Mouse (Mus musculus) embryonic facial prominence, embryonic 12.5 days (tissue): Measurements from ENCODE around the gene Rnf181. TPM values are rescaled to one million over a fixed set of nuclear protein-coding genes. Genes with fewer than 3 reads are reported as not detected.

Source experiments
- ATAC-seq: fragments of 200-750 bp; cut with Nextera tagmentation; 2 replicates; pipeline ENCODE4 v1.8.0; 2017; ENCODE audit not compliant: insufficient number of reproducible peaks, insufficient read depth, low FRiP score, low TSS enrichment
- H3K27ac ChIP-seq: fragments of 300-500 bp; sonication (generic); 2 replicates; pipeline ENCODE4 v1.5.1; 2016; ENCODE audit warnings: mild to moderate bottlenecking
- H3K27me3 ChIP-seq: fragments of 300-500 bp; sonication (generic); 2 replicates; pipeline ENCODE4 v1.6.1; 2016; ENCODE audit warnings: mild to moderate bottlenecking, moderate library complexity
- H3K36me3 ChIP-seq: fragments of 300-500 bp; sonication (generic); 2 replicates; pipeline ENCODE4 v1.6.1; 2016; ENCODE audit warnings: mild to moderate bottlenecking
- H3K4me1 ChIP-seq: fragments of 300-500 bp; sonication (generic); 2 replicates; pipeline ENCODE4 v1.6.1; 2016
- H3K4me2 ChIP-seq: fragments of 300-500 bp; sonication (generic); replicated peaks from 2 replicates; pipeline ENCODE4 v1.6.1; 2016; ENCODE audit warnings: mild to moderate bottlenecking, moderate library complexity
- H3K4me3 ChIP-seq: fragments of 300-500 bp; sonication (generic); 2 replicates; pipeline ENCODE4 v1.5.1; 2016; ENCODE audit warnings: mild to moderate bottlenecking
- H3K9ac ChIP-seq: fragments of 300-500 bp; sonication (generic); 2 replicates; pipeline ENCODE4 v1.6.1; 2016; ENCODE audit warnings: mild to moderate bottlenecking, moderate library complexity
- H3K9me3 ChIP-seq: fragments of 300-500 bp; sonication (generic); 2 replicates; pipeline ENCODE4 v1.6.1; 2016; ENCODE audit warnings: mild to moderate bottlenecking, moderate library complexity
- WGBS: fragments of 180-500 bp; shearing (Covaris S2); methylation state at CpG from one replicate; pipeline ENCODE4 v1.1.7; 2016; 5-methylcytosine and 5-hydroxymethylcytosine counted together
- polyA plus RNA-seq: library from polyadenylated mRNA; unstranded; fragments of >200 nt; fragmentation: Nextera tagmentation; extraction: Ambion mirVana; gene quantifications from 2 replicates; pipeline ENCODE4 v1.2.1, GENCODE M21; 2016

Gene Rnf181
- polyA plus RNA-seq, 1 experiment from 2014 or later, result 88.0 TPM

- H3K4me2 ChIP-seq, result peak overlapping the region; percentile 94
- H3K4me3 ChIP-seq, result peak overlapping the region; percentile 89
- H3K27ac ChIP-seq, result no peak overlapping the region
- ATAC-seq, result no peak
- H3K9ac ChIP-seq, result peak overlapping the region; percentile 91; the same call in 1 of the 2 replicates
- peaks cover 13% of the 10 kb centered on the region for H3K36me3 ChIP-seq
- H3K4me1 ChIP-seq, result peaks cover 21% of the 10 kb centered on the region
- 52% methylated on average over 6 of the region's 6 CpGs for WGBS
- H3K9me3 ChIP-seq, result no peaks in the 10 kb centered on the region
- no peaks in the 10 kb centered on the region for H3K27me3 ChIP-seq
Observed at GRCm38 (mm10) chr6:72345633-72346032, 21.1 kb downstream of the Rnf181 start.

GRCm38 (mm10) chr6:72345074-72345567 is 21.6 kb downstream of the Rnf181 start, which contains the start of gene Usp39:
Gene Usp39, minus strand, starts transcription at chr6:72345184.
- H3K36me3 ChIP-seq, result peaks cover 9% of the 10 kb centered on the region
- no peaks in the 10 kb centered on the region for H3K27me3 ChIP-seq
- WGBS, result under 1% methylated on average over 30 of the region's 30 CpGs
- H3K4me2 ChIP-seq, result peak within 1 kb of the TSS; percentile 94
- peak within 1 kb of the TSS; percentile 89 for H3K4me3 ChIP-seq
- ATAC-seq, result peak; percentile 54
- peaks cover 21% of the 10 kb centered on the region for H3K4me1 ChIP-seq
- H3K9ac ChIP-seq, result peak within 1 kb of the TSS; percentile 91
- no peaks in the 10 kb centered on the region for H3K9me3 ChIP-seq
- no peak within 1 kb of the TSS for H3K27ac ChIP-seq

GRCm38 (mm10) chr6:72344396-72345073 is 22.2 kb downstream of the Rnf181 start:
- Histone ChIP-seq H3K9ac (peak overlapping the region; percentile 91), H3K4me3 (peak overlapping the region; percentile 89), H3K4me1 (peaks cover 21% of the 10 kb centered on the region), H3K36me3 (peaks cover 13% of the 10 kb centered on the region), H3K27ac (no peak overlapping the region), H3K4me2 (peak overlapping the region; percentile 94), H3K9me3 (no peaks in the 10 kb centered on the region), H3K27me3 (no peaks in the 10 kb centered on the region)
- under 1% methylated on average over 42 of the region's 42 CpGs for WGBS
- no peak for ATAC-seq

- WGBS, result 49% methylated on average over 2 of the region's 2 CpGs
- no peak overlapping the region for H3K4me2 ChIP-seq
- H3K27ac ChIP-seq, result no peak overlapping the region
- H3K9me3 ChIP-seq, result no peaks in the 10 kb centered on the region
- H3K4me3 ChIP-seq, result no peak overlapping the region
- peaks cover 41% of the 10 kb centered on the region for H3K36me3 ChIP-seq
- H3K4me1 ChIP-seq, result peaks cover 12% of the 10 kb centered on the region
- H3K9ac ChIP-seq, result no peak overlapping the region
- H3K27me3 ChIP-seq, result no peaks in the 10 kb centered on the region
- no peak for ATAC-seq
Observed at GRCm38 (mm10) chr6:72340481-72340880, 26.3 kb downstream of the Rnf181 start.

DNA sequence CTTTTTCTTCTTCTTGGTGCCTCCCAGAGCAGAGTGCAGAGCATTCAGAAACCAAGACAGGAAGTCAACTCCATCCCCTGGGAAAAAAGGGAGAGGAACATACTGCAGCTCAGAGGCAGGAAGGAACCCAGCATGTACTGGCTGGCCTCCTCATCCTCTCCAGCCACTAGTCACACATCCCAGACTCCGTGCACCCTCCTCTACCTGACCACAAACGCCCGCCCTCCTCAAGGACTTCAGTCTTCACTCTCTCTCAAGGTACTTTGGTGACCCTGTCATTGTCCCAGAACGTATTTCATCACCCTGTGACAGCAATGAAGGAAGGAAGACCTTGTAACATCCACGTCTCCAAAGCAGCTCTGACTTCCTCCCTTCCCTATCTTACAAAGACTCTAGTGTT is 33.6 kb downstream of the Rnf181 start:
- WGBS, result 68% methylated on average over 5 of the region's 5 CpGs
- ATAC-seq, result no peak
- H3K4me1 ChIP-seq, result no peaks in the 10 kb centered on the region
- no peak overlapping the region for H3K9ac ChIP-seq
- no peak overlapping the region for H3K27ac ChIP-seq
- H3K36me3 ChIP-seq, result peaks cover 84% of the 10 kb centered on the region
- no peaks in the 10 kb centered on the region for H3K27me3 ChIP-seq
- H3K4me2 ChIP-seq, result no peak overlapping the region
- no peaks in the 10 kb centered on the region for H3K9me3 ChIP-seq
- no peak overlapping the region for H3K4me3 ChIP-seq

- 86% methylated on average over 4 of the region's 4 CpGs for WGBS
Observed at GRCm38 (mm10) chr6:72330133-72330532, 36.6 kb downstream of the Rnf181 start.

DNA sequence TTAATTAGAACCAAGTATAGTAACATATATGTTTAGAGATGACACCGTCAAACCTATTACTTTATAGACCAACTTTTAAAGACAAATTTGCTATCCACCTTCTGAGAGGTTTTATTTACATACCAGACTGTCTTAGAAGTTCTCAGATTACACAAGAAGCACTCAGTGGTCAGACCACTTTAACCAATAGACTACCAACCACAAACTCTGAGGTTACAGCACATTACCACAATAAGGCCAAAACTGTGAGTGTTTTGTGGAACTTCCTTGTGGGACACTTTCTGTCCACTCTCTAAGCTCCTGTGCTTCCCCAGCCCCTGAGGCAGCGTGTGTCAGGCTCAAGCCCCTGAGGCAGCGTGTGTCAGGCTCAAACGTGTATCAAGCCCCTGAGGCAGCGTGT is 37.7 kb downstream of the Rnf181 start:
- H3K9me3 ChIP-seq, result no peaks in the 10 kb centered on the region
- no peak overlapping the region for H3K9ac ChIP-seq
- H3K27ac ChIP-seq, result no peak overlapping the region
- 90% methylated on average over 5 of the region's 5 CpGs for WGBS
- no peaks in the 10 kb centered on the region for H3K27me3 ChIP-seq
- H3K4me1 ChIP-seq, result no peaks in the 10 kb centered on the region
- no peak overlapping the region for H3K4me2 ChIP-seq
- no peak for ATAC-seq
- H3K36me3 ChIP-seq, result peaks cover 84% of the 10 kb centered on the region
- no peak overlapping the region for H3K4me3 ChIP-seq

More at GRCm38 (mm10) chr6:72330133-72330532, 36.6 kb downstream of the Rnf181 start:
- Histone ChIP-seq H3K4me1 (no peaks in the 10 kb centered on the region), H3K9ac (no peak overlapping the region), H3K4me3 (no peak overlapping the region), H3K36me3 (peaks cover 81% of the 10 kb centered on the region), H3K4me2 (no peak overlapping the region), H3K27ac (no peak overlapping the region), H3K9me3 (no peaks in the 10 kb centered on the region), H3K27me3 (no peaks in the 10 kb centered on the region)
- ATAC-seq, result no peak

- ATAC-seq, result no peak
- Histone ChIP-seq H3K27me3 (no peaks in the 10 kb centered on the region), H3K4me2 (no peak overlapping the region), H3K9ac (no peak overlapping the region), H3K4me1 (no peaks in the 10 kb centered on the region), H3K36me3 (peaks cover 88% of the 10 kb centered on the region), H3K4me3 (no peak overlapping the region), H3K9me3 (no peaks in the 10 kb centered on the region), H3K27ac (no peak overlapping the region)
- 73% methylated on average over 6 of the region's 6 CpGs for WGBS
Observed at GRCm38 (mm10) chr6:72326274-72326673, 40.5 kb downstream of the Rnf181 start.

- ATAC-seq, result no peak
- Histone ChIP-seq H3K27ac (no peak overlapping the region), H3K9me3 (no peaks in the 10 kb centered on the region), H3K27me3 (no peaks in the 10 kb centered on the region), H3K36me3 (peaks cover 88% of the 10 kb centered on the region), H3K9ac (no peak overlapping the region), H3K4me2 (no peak overlapping the region), H3K4me3 (no peak overlapping the region), H3K4me1 (no peaks in the 10 kb centered on the region)
- 91% methylated on average over 6 of the region's 6 CpGs for WGBS
Observed at GRCm38 (mm10) chr6:72323786-72324508, 42.8 kb downstream of the Rnf181 start.

- Histone ChIP-seq H3K4me1 (no peaks in the 10 kb centered on the region), H3K27ac (no peak overlapping the region), H3K4me2 (no peak overlapping the region), H3K9ac (no peak overlapping the region), H3K4me3 (no peak overlapping the region), H3K9me3 (no peaks in the 10 kb centered on the region), H3K27me3 (no peaks in the 10 kb centered on the region), H3K36me3 (peaks cover 89% of the 10 kb centered on the region)
- no peak for ATAC-seq
- WGBS, result 87% methylated on average over 3 of the region's 3 CpGs
Observed at GRCm38 (mm10) chr6:72322936-72323335, 43.8 kb downstream of the Rnf181 start.

GRCm38 (mm10) chr6:72319019-72319418 is 47.7 kb downstream of the Rnf181 start:
- ATAC-seq, result no peak
- peaks cover 67% of the 10 kb centered on the region for H3K36me3 ChIP-seq
- 83% methylated on average over 11 of the region's 11 CpGs for WGBS

DNA sequence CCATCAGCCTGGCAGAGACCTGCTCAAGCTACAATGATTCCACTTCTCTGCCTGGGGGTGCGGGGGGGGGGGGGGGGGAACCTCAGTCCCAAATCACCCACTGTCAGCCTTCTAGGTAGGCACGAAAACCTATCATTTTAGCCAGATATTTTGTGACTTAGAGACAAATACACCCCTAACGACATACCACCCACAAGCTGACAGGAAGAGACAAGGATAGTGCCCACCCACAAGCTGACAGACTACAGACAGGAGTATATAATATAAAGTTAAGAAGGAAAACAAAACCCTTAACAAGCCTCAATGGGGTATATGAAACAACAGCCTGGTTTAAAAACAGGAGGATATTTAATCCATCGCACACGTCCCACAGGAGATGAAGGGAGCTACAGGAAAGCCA is 48.3 kb downstream of the Rnf181 start:
- Histone ChIP-seq H3K9ac (no peak overlapping the region), H3K9me3 (no peaks in the 10 kb centered on the region), H3K4me3 (no peak overlapping the region), H3K4me1 (no peaks in the 10 kb centered on the region), H3K36me3 (peaks cover 67% of the 10 kb centered on the region), H3K4me2 (no peak overlapping the region), H3K27ac (no peak overlapping the region), H3K27me3 (no peaks in the 10 kb centered on the region)
- no peak for ATAC-seq
- 76% methylated on average over 5 of the region's 5 CpGs for WGBS

More at GRCm38 (mm10) chr6:72319019-72319418, 47.7 kb downstream of the Rnf181 start:
- Histone ChIP-seq H3K27me3 (no peaks in the 10 kb centered on the region), H3K9me3 (no peaks in the 10 kb centered on the region), H3K9ac (no peak overlapping the region), H3K4me3 (no peak overlapping the region), H3K4me1 (no peaks in the 10 kb centered on the region), H3K27ac (no peak overlapping the region), H3K4me2 (no peak overlapping the region)
